Mouse (Mus musculus) forebrain, embryonic 14.5 days (tissue): ENCODE results near the gene Tnfsf13b. TPM values are rescaled to one million over a fixed set of nuclear protein-coding genes. Genes with fewer than 3 reads are reported as not detected.

Source experiments
- ATAC-seq: fragments of 200-750 bp; cut with Nextera tagmentation; 2 replicates; pipeline ENCODE4 v1.8.0; 2017; ENCODE audit warnings: mild to moderate bottlenecking, moderate library complexity
- DNase-seq: peaks from one replicate; pipeline ENCODE4 v3.0.0-alpha.2; 2015; ENCODE audit warnings: low spot score
- H3K27ac ChIP-seq: fragments of 300-500 bp; sonication (generic); 2 replicates; pipeline ENCODE4 v1.5.1; 2014; ENCODE audit warnings: low read depth, mild to moderate bottlenecking, control low read depth, low read length, moderate library complexity
- H3K27me3 ChIP-seq: fragments of 300-500 bp; sonication (generic); replicated peaks from 2 replicates; pipeline ENCODE4 v1.6.1; 2014; ENCODE audit warnings: low read length, control low read depth, mixed read lengths; ENCODE audit not compliant: control insufficient read depth, insufficient read depth
- H3K36me3 ChIP-seq: fragments of 300-500 bp; sonication (generic); 2 replicates; pipeline ENCODE4 v1.6.1; 2014; ENCODE audit warnings: low read length, control low read depth; ENCODE audit not compliant: control insufficient read depth, insufficient read depth
- H3K4me1 ChIP-seq: fragments of 300-500 bp; sonication (generic); 2 replicates; pipeline ENCODE4 v1.6.1; 2014; ENCODE audit warnings: antibody characterized with exemption, low read length, control low read depth; ENCODE audit not compliant: control insufficient read depth, insufficient read depth
- H3K4me2 ChIP-seq: fragments of 300-500 bp; sonication (generic); 2 replicates; pipeline ENCODE4 v1.6.1; 2014; ENCODE audit warnings: mild to moderate bottlenecking, control low read depth, low read length
- H3K4me3 ChIP-seq: fragments of 300-500 bp; sonication (generic); 2 replicates; pipeline ENCODE4 v1.5.1; 2014; ENCODE audit warnings: low read depth, low read length, control low read depth
- H3K9ac ChIP-seq: fragments of 300-500 bp; sonication (generic); 2 replicates; pipeline ENCODE4 v1.6.1; 2014; ENCODE audit warnings: mild to moderate bottlenecking, low read length, control low read depth, moderate library complexity
- H3K9me3 ChIP-seq: fragments of 300-500 bp; sonication (generic); replicated peaks from 2 replicates; pipeline ENCODE4 v1.6.1; 2016; ENCODE audit warnings: low read length, control low read depth, mixed read lengths; ENCODE audit not compliant: control insufficient read depth
- WGBS: fragments of 180-500 bp; shearing (Covaris S2); extraction: QIAGEN DNeasy Blood & Tissue Kit; methylation state at CpG from one replicate; pipeline ENCODE4 v1.1.7; 2014; 5-methylcytosine and 5-hydroxymethylcytosine counted together
- polyA plus RNA-seq: library from polyadenylated mRNA; unstranded; fragments of >200 nt; fragmentation: Nextera tagmentation; extraction: Ambion mirVana; gene quantifications from 2 replicates; pipeline ENCODE4 v1.2.1, GENCODE M21; 2014

Gene Tnfsf13b
- polyA plus RNA-seq, 1 experiment from 2014 or later: 0.09 TPM

DNA sequence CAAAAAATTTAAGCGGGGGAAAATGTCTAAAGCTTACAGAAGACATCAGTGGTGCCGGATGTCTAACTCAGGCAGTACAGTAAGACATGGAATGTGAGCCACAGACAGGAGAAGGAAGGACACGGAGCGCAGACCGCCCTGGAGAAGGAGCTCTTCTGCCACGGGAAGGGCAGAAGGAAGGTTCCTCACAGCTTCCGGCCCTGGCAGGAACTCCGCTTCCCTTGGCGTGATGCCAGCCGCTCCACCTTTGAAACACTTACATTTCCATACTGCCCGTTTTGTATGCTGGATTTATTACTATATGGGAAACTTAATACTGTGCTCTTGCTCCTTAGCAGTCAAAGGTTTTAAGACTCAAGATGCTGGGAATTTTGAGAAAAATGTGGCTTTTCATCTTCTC lies 60.6 kb downstream of the Tnfsf13b start:
- ATAC-seq: no peak
- no peaks in the 10 kb centered on the region for H3K4me1 ChIP-seq
- H3K9me3 ChIP-seq: no peaks in the 10 kb centered on the region
- no peak overlapping the region for H3K4me3 ChIP-seq
- WGBS: 76% methylated on average over 11 of the region's 11 CpGs
- H3K36me3 ChIP-seq: no peaks in the 10 kb centered on the region
- H3K27me3 ChIP-seq: no peaks in the 10 kb centered on the region
- H3K27ac ChIP-seq: no peak overlapping the region
- H3K9ac ChIP-seq: no peak overlapping the region
- H3K4me2 ChIP-seq: no peak overlapping the region
- DNase-seq: no peak

DNA sequence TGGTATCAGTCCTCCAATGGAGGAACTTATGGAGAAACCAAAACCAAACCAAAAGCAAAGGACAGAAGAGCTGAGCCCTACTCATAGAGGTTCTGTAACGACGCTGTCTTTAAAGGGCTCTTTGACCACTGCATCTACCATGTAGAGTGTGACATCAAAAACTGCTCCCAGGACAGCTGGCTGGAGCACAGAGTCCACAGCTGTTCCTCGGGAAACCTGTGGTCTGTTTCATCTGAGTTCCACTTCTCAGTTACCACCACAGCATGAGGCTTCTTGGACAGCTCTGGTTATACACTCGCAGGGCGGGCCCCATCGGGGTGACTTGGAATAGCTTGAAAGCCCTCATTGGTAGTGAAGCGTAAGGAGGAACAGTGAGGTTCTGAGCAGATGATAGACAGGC lies 61.5 kb downstream of the Tnfsf13b start:
- no peak overlapping the region for H3K4me3 ChIP-seq

DNA sequence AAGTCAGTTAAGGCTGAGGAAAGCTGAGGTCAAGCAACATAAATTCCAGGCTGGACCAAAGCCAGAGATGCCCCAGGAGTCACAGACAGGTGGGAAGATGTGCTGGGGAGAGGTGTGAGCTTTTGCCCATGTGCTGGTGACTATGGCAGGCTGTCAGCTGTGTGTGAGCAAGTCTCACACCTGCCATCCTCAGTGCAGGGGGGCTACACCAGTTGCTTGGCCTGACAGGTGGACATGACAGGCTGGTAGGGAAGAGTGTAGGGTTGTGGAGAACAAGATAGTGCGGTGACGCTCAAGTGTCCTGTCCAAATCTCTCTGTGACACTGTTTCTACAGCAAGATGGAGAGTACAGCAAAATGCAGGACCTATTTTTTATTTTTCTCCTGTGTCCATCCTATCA lies 66.1 kb downstream of the Tnfsf13b start:
- Histone ChIP-seq H3K9me3 (no peaks in the 10 kb centered on the region), H3K27ac (no peak overlapping the region), H3K9ac (no peak overlapping the region), H3K4me1 (no peaks in the 10 kb centered on the region), H3K27me3 (no peaks in the 10 kb centered on the region), H3K4me2 (no peak overlapping the region), H3K36me3 (no peaks in the 10 kb centered on the region), H3K4me3 (no peak overlapping the region)
- DNase-seq (no peak), ATAC-seq (no peak)
- 100% methylated on average over 2 of the region's 2 CpGs for WGBS

More for the DNA sequence above, 61.5 kb downstream of the Tnfsf13b start:
- 90% methylated on average over 7 of the region's 7 CpGs for WGBS
- H3K9ac ChIP-seq: no peak overlapping the region
- H3K27me3 ChIP-seq: no peaks in the 10 kb centered on the region
- no peak overlapping the region for H3K4me2 ChIP-seq
- H3K27ac ChIP-seq: no peak overlapping the region
- no peaks in the 10 kb centered on the region for H3K4me1 ChIP-seq
- ATAC-seq: no peak
- H3K9me3 ChIP-seq: no peaks in the 10 kb centered on the region
- H3K36me3 ChIP-seq: no peaks in the 10 kb centered on the region
- DNase-seq: no peak

Other genes with a start within 250 kb of the Tnfsf13b start
- gene Fam155a, start 235.3 kb upstream of the Tnfsf13b start, polyA plus RNA-seq: 12.1 and 14.0 TPM in 2 replicates
- gene Gm10217, start 142.2 kb upstream of the Tnfsf13b start, polyA plus RNA-seq: not detected in 2 replicates
- 10.7 and 12.7 TPM in 2 replicates for gene Lig4, start 28.8 kb upstream of the Tnfsf13b start, polyA plus RNA-seq
- gene Abhd13, start 28.8 kb upstream of the Tnfsf13b start, polyA plus RNA-seq: 18.9 and 19.2 TPM in 2 replicates
- 2.0 and 5.4 TPM in 2 replicates for gene Myo16, start 147.4 kb downstream of the Tnfsf13b start, polyA plus RNA-seq